Mouse (Mus musculus) monocyte, adult 5-6 weeks (primary cell): ENCODE measurements around the gene Vmn1r22. TPM values are rescaled to one million over a fixed set of nuclear protein-coding genes. Genes with fewer than 3 reads are reported as not detected.
"Not testable (repeated sequence)": the region's sequence is repeated elsewhere in the genome, so short reads cannot be mapped to it uniquely, and the experiment has no call there.

Experiments used
- ATAC-seq: fragments of 153-309, 156-312 bp; replicated peaks from 2 replicates; pipeline ENCODE4 v1.8.0; 2017; ENCODE audit warnings: mild to moderate bottlenecking; ENCODE audit not compliant: low TSS enrichment, insufficient number of reproducible peaks, severe bottlenecking, poor library complexity, low FRiP score
- total RNA-seq: library from RNA; stranded (forward); fragments of 200-1000, 200-491, 200-594 nt; gene quantifications from 3 replicates; pipeline ENCODE4 v1.2.3, GENCODE M21; 2017

The Vmn1r22 gene
- total RNA-seq = not detected in 3 replicates

- ATAC-seq = no peak
Measured at GRCm38 (mm10) chr6:57907928-57908327, at the start of gene Vmn1r22. TSS of gene Vmn1r22 (minus strand) at chr6:57908028.

DNA sequence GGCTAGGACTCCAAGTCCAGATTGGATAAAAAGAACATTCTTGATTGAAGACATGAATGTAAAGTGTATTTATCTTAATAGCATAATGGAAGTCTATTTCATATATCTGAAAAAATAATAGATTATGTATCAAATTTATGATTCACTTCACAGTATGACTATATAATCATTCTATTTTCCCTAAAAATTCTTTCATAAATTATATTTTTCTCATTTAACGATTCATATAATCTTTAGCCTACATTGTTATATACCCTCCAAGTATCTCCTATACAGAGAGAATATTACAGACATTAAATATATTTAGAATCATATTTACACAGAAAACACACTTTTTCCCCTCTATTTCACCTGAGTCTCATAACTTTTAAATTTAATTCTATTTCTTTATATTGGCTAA, 18.9 kb upstream of the Vmn1r22 start, which contains the start of gene Vmn1r23:
TSS of gene Vmn1r23 (minus strand) at position 101 of the 400 bp plus-strand sequence.
- no peak for ATAC-seq

- peak; percentile 93 for ATAC-seq
Measured at GRCm38 (mm10) chr6:57859043-57860042, 48.5 kb downstream of the Vmn1r22 start.

- ATAC-seq = not testable (repeated sequence)
Measured at GRCm38 (mm10) chr6:57851177-57851576, 56.7 kb downstream of the Vmn1r22 start.

DNA sequence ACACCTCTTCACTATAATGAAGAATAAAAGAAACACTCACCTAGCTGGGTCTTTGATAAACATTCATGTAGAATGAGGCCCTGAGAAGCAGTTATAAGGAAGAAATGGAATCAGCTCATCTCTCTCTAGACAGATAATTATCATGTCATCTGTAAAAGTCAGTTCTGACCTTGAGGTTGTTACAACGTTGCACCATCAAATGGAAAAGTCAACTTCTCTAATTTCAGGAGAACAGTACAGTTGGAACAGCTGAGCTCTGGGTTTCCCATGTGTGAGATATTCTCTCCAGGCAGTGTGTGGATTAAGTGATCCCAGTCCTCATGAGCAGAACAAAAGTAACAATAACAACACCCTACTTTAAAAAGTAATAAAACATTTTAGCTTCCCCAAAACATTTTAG, 57.5 kb downstream of the Vmn1r22 start, which contains the start of gene Vmn1r21:
TSS of gene Vmn1r21 (minus strand) at position 58 of the 400 bp plus-strand sequence.
- ATAC-seq = no peak

Other genes starting within 250 kb of the Vmn1r22 start
- 15.8 to 17.8 TPM (median 16.6 TPM) in 3 replicates for gene Pyurf, start 215.9 kb downstream of the Vmn1r22 start, total RNA-seq
- 6.5 to 16.1 TPM (median 9.9 TPM) in 3 replicates for gene Lancl2, start 205.5 kb downstream of the Vmn1r22 start, total RNA-seq
- gene Vopp1, start 82.9 kb downstream of the Vmn1r22 start, total RNA-seq = 79.4 to 117 TPM (median 88.8 TPM) in 3 replicates
- not detected in 3 replicates for gene Vmn1r21, start 57.7 kb downstream of the Vmn1r22 start, total RNA-seq
- not detected in 3 replicates for gene Vmn1r23, start 18.8 kb upstream of the Vmn1r22 start, total RNA-seq
- gene Vmn1r24, start 53.5 kb upstream of the Vmn1r22 start, total RNA-seq = not detected in 3 replicates
- not detected in 3 replicates for gene Vmn1r25, start 72.8 kb upstream of the Vmn1r22 start, total RNA-seq
- gene Vmn1r26, start 107.1 kb upstream of the Vmn1r22 start, total RNA-seq = not detected in 3 replicates